Mouse (Mus musculus) NIH3T3 (cell line): Measurements from ENCODE around the gene Lonp2.

ENCODE experiments used
- DNase-seq: peaks from one replicate; pipeline ENCODE4 v3.0.0-alpha.2; 2012; ENCODE audit warnings: low read depth

Lonp2 gene

GRCm38 (mm10) chr8:86623551-86623910, 312 bp upstream of the Lonp2 start:
- no peak for DNase-seq

GRCm38 (mm10) chr8:86624915-86625314, 1.1 kb downstream of the Lonp2 start:
- peak; percentile 5 for DNase-seq

- no peak for DNase-seq
Measured at GRCm38 (mm10) chr8:86630212-86630611, 6.4 kb downstream of the Lonp2 start.

- no peak for DNase-seq
Measured at GRCm38 (mm10) chr8:86631395-86631794, 7.6 kb downstream of the Lonp2 start.

- DNase-seq, result no peak
Measured at GRCm38 (mm10) chr8:86637826-86638225, 14.0 kb downstream of the Lonp2 start.

GRCm38 (mm10) chr8:86638981-86639380, 15.1 kb downstream of the Lonp2 start:
- peak; percentile 36 for DNase-seq

GRCm38 (mm10) chr8:86642682-86643081, 18.8 kb downstream of the Lonp2 start:
- DNase-seq, result no peak

GRCm38 (mm10) chr8:86644661-86645060, 20.8 kb downstream of the Lonp2 start:
- DNase-seq, result no peak

- no peak for DNase-seq
Measured at GRCm38 (mm10) chr8:86647771-86648170, 23.9 kb downstream of the Lonp2 start.

- DNase-seq, result no peak
Measured at GRCm38 (mm10) chr8:86651416-86651815, 27.6 kb downstream of the Lonp2 start.

GRCm38 (mm10) chr8:86652546-86652945, 28.7 kb downstream of the Lonp2 start:
- DNase-seq, result no peak

GRCm38 (mm10) chr8:86654578-86654977, 30.7 kb downstream of the Lonp2 start:
- peak; percentile 15 for DNase-seq

- peak; percentile 84 for DNase-seq
Measured at GRCm38 (mm10) chr8:86668750-86669149, 44.9 kb downstream of the Lonp2 start.

- no peak for DNase-seq
Measured at GRCm38 (mm10) chr8:86669259-86669658, 45.4 kb downstream of the Lonp2 start.

- no peak for DNase-seq
Measured at GRCm38 (mm10) chr8:86686629-86687028, 62.8 kb downstream of the Lonp2 start.

GRCm38 (mm10) chr8:86692107-86692506, 68.3 kb downstream of the Lonp2 start:
- DNase-seq, result no peak

- no peak for DNase-seq
Measured at GRCm38 (mm10) chr8:86694011-86694410, 70.2 kb downstream of the Lonp2 start.

- no peak for DNase-seq
Measured at GRCm38 (mm10) chr8:86695703-86696102, 71.9 kb downstream of the Lonp2 start.

GRCm38 (mm10) chr8:86698811-86699421, 75.1 kb downstream of the Lonp2 start:
- no peak for DNase-seq

GRCm38 (mm10) chr8:86699471-86699870, 75.6 kb downstream of the Lonp2 start:
- no peak for DNase-seq

- DNase-seq, result no peak
Measured at GRCm38 (mm10) chr8:86702453-86702852, 78.6 kb downstream of the Lonp2 start.

GRCm38 (mm10) chr8:86705317-86705716, 81.5 kb downstream of the Lonp2 start:
- DNase-seq, result no peak

- DNase-seq, result no peak
Measured at GRCm38 (mm10) chr8:86706756-86707155, 82.9 kb downstream of the Lonp2 start.

- no peak for DNase-seq
Measured at GRCm38 (mm10) chr8:86707873-86708272, 84.0 kb downstream of the Lonp2 start.

- DNase-seq, result no peak
Measured at GRCm38 (mm10) chr8:86712594-86712993, 88.8 kb downstream of the Lonp2 start.
